Mouse (Mus musculus): ENCODE results near the gene Plxnb2.

Gene Plxnb2

DNA sequence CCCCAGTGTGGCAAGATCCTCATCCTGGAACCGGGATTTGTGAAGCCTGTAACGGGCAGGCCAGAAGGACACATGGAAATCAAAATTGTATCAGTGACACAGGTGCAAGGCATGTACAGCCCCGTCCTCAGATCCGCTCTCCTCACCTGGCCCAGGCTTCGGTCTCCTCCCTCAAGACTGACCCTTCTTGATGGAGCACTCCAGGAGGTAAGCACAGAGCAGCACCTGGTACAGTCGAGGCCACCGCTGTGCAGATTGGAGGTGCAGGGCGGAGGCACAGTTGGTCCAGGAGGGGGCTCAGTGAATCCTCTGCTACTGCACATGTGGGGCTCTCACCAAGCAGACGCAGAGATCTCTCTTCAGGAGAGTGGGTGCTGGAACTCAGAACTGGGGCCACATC, 55.2 kb downstream of the Plxnb2 start:
- DNase-seq: no peak

DNA sequence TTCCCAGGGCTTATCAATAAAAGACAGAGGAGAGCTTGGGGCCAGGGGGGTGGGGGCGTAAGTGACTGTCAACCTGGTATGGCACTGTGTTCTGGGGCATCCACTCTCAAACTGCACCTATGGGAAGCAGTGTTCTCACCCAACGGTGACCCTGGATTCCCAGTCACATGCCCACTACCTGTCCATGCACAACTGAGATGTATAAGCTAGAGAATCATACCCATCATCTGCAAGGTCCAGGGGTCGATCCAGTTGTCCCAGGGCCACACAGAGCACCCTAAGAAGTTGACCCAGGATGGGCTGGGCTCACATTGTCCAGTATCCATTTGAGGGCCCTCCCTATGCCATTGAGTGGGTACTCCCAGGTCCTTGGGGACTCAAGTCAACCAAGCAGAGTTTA, 56.3 kb downstream of the Plxnb2 start:
- DNase-seq: no peak

DNA sequence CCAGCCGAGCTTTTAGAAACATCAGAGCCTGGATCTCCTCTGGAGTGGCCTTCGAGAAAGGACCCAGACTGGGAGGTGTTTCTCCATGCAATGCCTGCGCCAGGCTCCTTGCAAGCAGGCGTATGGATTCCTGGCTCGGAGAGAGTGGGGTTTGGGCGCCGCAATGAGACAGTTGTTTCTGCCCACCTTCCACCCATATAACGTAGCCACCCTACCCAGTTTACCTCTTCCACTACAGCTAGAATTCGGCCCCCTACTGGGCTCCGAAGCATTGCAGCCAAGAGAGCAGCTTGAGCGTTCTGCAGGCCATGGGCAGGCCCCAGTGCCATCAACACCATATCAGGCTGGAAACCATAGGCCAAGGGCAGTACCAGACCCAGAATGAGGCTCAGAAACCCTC, 57.0 kb downstream of the Plxnb2 start:
- peak; percentile 76 to 83 for DNase-seq

DNA sequence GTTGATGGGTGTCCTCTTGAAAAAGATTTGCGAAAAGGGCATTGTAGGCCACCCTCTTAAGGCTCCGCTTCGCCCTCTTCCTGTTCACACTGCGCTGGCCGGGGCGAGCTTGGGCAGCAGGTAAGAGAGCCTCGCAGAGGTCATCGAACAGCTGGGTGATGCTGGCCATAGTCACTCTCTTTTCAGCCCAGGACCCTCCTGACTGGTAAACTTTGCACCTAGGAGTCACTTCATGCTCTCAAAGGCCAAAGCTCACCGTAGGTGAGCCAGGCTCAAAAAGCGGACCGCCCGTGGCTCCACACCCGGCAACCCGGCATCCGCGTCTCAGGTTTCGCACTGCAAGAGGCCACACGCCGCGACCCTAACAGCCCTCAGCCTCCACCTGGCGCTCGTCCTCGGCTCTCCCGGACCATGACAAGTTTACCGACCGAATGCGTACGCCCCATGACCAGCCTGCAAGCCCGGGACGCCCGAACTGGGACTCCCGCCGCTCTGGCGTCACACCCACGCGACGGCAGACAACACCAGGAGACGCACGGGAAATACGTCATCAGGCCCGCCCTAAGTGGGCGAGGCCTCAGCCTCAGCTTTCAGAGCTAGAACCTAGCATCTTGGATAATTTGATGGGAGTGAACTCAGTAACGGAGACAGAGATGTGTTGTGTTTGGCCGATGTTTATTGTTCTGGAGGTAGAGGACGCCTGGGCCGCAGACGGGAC, 57.8 kb downstream of the Plxnb2 start, which contains the start of gene Tubgcp6:
Gene Tubgcp6, minus strand, starts transcription at position 464 of the 718 bp plus-strand sequence.
- DNase-seq: peak; percentile 96 to 98

DNA sequence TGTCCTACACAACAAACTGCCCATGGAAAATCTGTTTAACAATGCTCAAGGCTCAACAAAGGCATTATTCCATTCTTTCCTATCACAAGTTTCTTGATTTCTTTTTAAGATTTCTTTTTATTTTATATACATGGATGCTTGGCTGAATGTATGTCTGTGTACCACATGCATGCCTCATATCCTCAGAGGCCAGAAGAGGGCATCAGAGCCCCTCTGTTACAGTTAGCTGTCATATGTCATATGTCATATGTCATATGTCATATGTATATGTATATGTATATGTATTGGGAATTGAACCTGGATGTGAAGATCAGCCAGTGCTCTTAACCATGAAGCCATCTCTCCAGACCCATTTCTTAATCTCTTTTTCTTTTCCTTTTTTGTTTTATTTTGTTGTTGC, 62.6 kb downstream of the Plxnb2 start:
- no peak for DNase-seq

DNA sequence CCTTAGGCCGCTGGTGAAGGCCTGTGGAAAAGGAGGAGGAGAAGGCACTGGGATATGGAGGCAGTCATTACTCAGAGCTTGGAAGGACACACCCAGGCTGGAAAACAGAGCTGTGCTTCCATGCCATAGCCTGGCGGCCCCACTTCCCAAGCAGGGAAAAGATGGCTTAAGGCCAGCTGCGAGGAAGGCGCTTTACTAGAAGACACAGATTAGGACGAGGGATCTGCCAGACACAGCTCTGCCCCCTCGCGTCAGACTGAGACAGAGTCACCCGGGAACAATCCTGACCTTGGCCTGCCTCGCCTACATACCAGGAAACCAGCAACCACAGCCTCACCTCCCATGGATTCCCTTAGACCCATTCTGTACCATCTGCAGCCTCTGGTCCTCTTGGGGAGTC, 70.4 kb downstream of the Plxnb2 start:
- peak; percentile 64 to 73 for DNase-seq

DNA sequence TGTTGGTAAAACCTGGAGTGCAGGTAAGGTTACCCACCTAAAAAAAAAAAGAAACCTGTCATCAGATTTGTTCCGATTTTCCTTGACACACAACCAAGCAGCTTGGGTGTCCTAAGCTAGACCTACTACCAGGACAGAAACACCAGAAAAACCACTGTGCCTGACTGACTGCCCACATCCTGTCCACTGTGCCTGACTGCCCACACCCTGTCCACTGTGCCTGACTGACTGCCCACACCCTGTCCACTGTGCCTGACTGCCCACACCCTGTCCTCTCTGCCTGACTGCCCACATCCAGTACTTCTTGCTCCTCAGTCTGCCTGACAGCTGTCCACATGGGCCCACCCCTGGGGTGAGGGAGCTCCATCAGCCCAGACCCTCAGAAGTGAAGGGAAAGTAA, 73.6 kb downstream of the Plxnb2 start:
- DNase-seq: no peak

DNA sequence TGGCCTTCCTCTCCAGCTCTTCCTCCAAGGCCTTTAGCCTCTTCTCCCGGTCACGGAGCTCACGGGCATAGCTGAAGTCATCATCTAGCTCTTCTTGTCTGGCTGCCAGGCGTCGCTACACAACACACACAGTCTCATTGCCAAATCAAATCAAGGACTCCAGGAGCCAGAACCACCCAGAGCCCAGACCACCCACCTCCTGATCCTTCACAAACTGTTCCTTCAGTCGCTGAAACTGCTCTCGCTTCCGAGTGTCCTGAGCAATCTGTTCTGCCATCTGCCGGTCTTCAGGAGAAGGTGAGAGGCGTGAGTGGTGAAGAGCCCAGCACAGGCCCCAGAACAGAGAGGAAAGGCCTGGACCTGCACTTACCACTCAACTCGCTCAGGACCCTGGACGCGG, 74.5 kb downstream of the Plxnb2 start:
- DNase-seq: peak; percentile 73 to 75
